Mouse (Mus musculus) layer of hippocampus, adult 6 months (tissue): Measurements from ENCODE around the gene Theg. TPM values are rescaled to one million over a fixed set of nuclear protein-coding genes. Genes with fewer than 3 reads are reported as not detected.

Source experiments
- long read RNA-seq, 2 experiments: library from polyadenylated mRNA; unstranded; transcript quantifications; one replicate each; pipeline ENCODE4 v2.0.0; 2019 to 2020
- microRNA-seq: library from miRNA; unstranded; fragments of <30 nt; microRNA quantifications from one replicate; pipeline ENCODE4 v1.2.0, GENCODE M21; 2020
- polyA plus RNA-seq: library from polyadenylated mRNA; unstranded; fragments of <200 nt; fragmentation: Nextera tagmentation; gene quantifications from 2 replicates; pipeline ENCODE4 v1.2.3, GENCODE M21; 2021

Theg gene
- polyA plus RNA-seq = 0.51 and 1.1 TPM in 2 replicates
- long read RNA-seq, experiment 1, partial matches to known transcripts = 0 of 1 reads
- long read RNA-seq, experiment 1, other reads (novel, unspliced or antisense) = 0 of 1 reads
- long read RNA-seq, experiment 2 = 0 reads

DNA sequence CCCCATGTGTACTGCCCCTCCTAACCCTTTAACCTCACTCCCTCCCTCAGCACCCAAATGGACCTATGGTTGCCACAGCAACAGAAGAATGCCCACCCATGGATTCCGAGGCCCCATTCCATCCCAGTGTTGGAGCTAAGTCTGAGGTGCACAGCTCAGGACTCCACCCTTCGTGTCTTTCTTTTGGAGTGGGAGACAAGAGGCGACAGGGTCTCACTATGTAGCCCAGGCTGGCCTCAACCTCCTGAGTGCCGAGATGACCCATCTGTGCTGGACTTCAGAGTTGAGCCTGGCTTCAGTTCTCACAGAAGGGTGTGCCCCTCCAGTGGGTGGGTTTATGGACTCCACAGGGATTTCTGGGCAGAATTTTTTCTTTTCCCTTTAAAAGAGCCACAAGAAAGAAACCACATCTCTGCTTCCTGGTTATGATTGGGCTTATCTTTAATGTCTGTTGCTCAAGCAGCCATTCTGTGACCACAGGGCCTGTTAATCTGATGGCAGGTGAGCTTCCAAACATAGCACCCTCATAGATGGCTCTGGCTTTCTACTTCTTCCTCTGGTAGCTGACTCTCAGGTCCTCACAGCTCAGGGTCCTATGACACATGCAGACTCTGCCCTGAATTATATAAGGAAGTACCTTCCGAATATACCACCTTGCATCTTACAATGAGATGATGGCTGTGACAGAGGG, at the start of gene Theg:
TSS of gene Theg (minus strand) at position 271 of the 691 bp plus-strand sequence.

DNA sequence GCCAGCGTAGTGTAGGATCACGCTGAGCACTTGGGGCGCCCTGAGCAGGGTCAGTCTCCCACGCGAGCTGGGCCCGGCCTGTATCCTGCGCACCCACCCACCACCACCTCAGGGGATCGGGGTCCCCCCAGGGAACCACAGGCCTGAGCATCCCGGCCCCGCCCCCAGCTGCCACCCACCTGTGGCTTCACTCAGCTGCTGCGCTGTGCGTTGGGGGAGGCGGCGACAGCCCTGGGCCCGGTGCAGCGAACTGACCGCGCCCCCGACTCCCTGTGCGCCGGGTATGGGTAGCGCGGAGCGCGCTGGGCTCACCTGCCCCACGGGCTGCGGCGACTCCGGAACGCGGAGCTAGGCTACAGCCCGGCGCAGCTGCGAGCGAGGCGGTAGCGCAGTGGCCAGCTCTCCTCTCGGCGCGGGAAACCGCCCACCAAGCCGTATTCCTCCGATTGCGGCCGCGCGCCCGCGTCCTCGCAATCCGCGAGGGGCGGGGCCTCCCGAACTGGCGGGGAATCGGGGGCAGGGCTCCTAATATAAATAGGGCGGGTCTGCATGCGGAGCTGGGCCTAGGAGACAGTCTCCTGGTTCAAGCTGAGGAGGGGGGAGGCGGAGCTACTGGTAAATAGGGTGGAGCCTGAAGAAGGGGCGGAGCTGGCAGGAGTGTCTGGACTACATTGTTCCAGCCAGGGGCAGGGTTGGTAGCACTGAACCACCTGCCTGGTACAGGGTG, 26.6 kb upstream of the Theg start, which contains the start of gene C2cd4c:
TSS of gene C2cd4c (minus strand) at position 448 of the 727 bp plus-strand sequence.

DNA sequence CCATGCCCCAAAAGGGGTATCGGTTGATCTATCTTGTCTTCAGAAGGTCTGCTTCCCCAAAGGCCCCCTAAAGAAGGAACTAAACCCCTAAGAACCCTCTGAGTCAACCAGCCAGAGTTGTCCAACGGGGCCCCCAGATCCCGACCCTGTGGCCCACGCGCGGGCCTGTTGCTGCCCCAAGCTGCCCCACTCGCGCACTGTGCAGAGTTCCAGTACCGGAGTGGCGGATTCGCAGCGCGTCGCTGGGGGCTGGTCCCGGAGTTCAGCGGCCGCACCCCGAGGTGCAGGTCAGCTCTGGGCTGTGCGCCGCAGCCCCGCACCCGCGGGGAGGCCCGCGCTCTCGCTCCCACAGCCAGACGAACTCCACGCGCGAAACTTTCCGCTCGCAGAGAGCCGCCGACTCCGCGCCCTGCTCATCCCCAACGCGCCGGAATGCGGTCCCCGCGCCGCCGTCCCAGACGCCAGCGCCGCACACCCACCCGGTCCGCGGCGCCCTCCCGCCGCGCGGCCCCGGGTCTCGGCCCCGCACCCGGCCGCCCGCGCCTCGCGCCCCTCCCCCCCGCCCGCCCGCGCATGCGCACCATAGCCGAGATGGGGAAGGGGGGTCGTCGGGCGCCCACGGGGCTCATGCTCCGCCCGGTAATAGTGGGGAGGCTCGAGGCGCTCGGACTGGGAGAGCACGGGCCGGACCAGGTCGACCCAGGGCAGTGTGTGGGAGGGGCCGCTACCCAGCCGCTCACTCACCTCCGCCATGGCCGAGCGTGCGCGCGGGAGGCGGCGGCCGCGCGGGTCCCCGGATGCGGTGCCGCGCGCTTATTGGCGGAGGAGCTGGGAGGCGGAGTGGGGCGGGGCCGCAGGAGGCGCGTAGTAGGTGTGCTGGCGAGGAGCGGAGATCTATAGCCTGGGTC, 32.5 kb downstream of the Theg start, which contains the start of gene Mier2:
TSS of gene Mier2 (minus strand) at position 870 of the 908 bp plus-strand sequence.

DNA sequence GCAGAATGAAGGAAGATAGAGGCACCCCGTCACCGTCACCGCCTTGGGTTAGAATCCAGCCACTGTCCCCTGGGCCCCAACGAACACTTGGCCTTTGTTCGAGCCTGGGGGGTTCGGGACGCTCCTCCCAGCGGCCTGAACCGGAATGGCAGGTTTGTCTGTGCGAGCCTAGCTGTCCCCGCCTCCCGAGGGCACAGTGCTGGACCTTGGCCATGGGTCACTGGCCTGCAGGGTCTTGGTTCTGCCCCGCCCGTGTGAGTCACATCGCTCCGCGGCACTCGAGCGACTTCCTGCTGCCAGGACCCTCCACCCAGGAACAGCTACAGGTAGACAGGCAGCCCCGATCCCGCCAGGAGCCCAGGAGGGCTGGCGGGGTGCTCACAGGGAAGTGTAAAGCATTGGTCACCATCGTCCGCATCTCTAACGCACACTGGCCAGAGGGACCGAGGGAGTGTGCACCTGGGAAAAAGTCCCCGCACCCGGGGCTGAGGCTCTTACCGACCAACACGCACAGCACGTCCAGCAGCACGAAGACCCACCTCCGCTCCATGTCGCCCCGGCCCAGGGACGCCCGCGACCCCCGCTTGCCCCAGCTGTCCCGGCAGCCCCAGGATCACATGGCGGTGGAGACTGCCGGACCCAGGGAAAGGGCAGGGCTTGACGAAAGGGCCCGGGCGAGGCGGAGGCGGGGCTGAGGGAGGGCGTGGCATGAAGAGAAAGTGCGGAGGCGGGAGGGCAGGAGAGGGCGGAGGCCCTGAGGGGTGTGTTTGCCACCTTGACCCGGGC, 53.8 kb downstream of the Theg start, which contains the start of gene Plpp2:
TSS of gene Plpp2 (minus strand) at position 671 of the 786 bp plus-strand sequence.

Small RNAs within 50 kb of the gene (microRNA-seq; reads per million reads assigned to microRNA genes)
- gene Mir6909 = 0.86 reads per million

Other genes starting within 250 kb of the Theg start
- gene Vmn2r82, start 230.8 kb downstream of the Theg start, polyA plus RNA-seq = not detected in 2 replicates
- gene Vmn2r83, start 118.6 kb downstream of the Theg start, polyA plus RNA-seq = not detected in 2 replicates
- gene Plpp2, start 53.5 kb downstream of the Theg start, polyA plus RNA-seq = 9.8 and 11.2 TPM in 2 replicates
- 21.2 and 25.3 TPM in 2 replicates for gene Mier2, start 32.1 kb downstream of the Theg start, polyA plus RNA-seq
- 0.78 and 0.80 TPM in 2 replicates for gene C2cd4c, start 26.7 kb upstream of the Theg start, polyA plus RNA-seq
- gene Shc2, start 50.6 kb upstream of the Theg start, polyA plus RNA-seq = 2.2 and 2.3 TPM in 2 replicates
- gene Odf3l2, start 58.4 kb upstream of the Theg start, polyA plus RNA-seq = 0.15 and 0.30 TPM in 2 replicates
- not detected in 2 replicates for gene Madcam1, start 77.2 kb upstream of the Theg start, polyA plus RNA-seq
- 151 and 171 TPM in 2 replicates for gene Tpgs1, start 82.0 kb upstream of the Theg start, polyA plus RNA-seq
- gene Cdc34, start 94.9 kb upstream of the Theg start, polyA plus RNA-seq = 14.9 TPM in 2 replicates
- 0.60 and 4.2 TPM in 2 replicates for gene Gzmm, start 101.7 kb upstream of the Theg start, polyA plus RNA-seq
- 1,334 and 1,835 TPM in 2 replicates for gene Bsg, start 117.2 kb upstream of the Theg start, polyA plus RNA-seq
- 3.3 and 4.4 TPM in 2 replicates for gene Hcn2, start 129.3 kb upstream of the Theg start, polyA plus RNA-seq
- 15.8 and 20.0 TPM in 2 replicates for gene Polrmt, start 159.2 kb upstream of the Theg start, polyA plus RNA-seq
- 1.9 and 3.3 TPM in 2 replicates for gene Fgf22, start 167.7 kb upstream of the Theg start, polyA plus RNA-seq
- gene Rnf126, start 179.6 kb upstream of the Theg start, polyA plus RNA-seq = 7.6 and 10.5 TPM in 2 replicates
- 0.79 and 0.89 TPM in 2 replicates for gene Fstl3, start 189.9 kb upstream of the Theg start, polyA plus RNA-seq
- gene Prss57, start 203.6 kb upstream of the Theg start, polyA plus RNA-seq = 1.3 and 1.7 TPM in 2 replicates
- gene Palm, start 206.2 kb upstream of the Theg start, polyA plus RNA-seq = 67.9 and 93.7 TPM in 2 replicates
- 0.15 and 0.28 TPM in 2 replicates for gene Misp, start 233.7 kb upstream of the Theg start, polyA plus RNA-seq